Mouse (Mus musculus) E14TG2a.4 (cell line): ENCODE measurements at regions not wholly inside any gene's neighbourhood (a gene's known extent, or its start where the extent isn't known, plus 50 kb on each side); places are given as distances from the start of the nearest gene placed in this dataset.

Experiments used
- H3K27me3 ChIP-seq: 2 replicates; pipeline ENCODE4 v1.6.1; 2014; ENCODE audit warnings: low read length, control low read depth; ENCODE audit not compliant: insufficient read depth
- H3K36me3 ChIP-seq: 2 replicates; pipeline ENCODE4 v1.6.1; 2014; ENCODE audit warnings: low read length, control low read depth; ENCODE audit not compliant: insufficient read depth
- H3K4me1 ChIP-seq: replicated peaks from 2 replicates; pipeline ENCODE4 v1.6.1; 2014; ENCODE audit warnings: low read depth, low read length, control low read depth
- H3K4me3 ChIP-seq: replicated peaks from 2 replicates; pipeline ENCODE4 v1.5.1; 2014; ENCODE audit warnings: mild to moderate bottlenecking, low read length
- H3K9me3 ChIP-seq: 2 replicates; pipeline ENCODE4 v1.6.1; 2014; ENCODE audit warnings: low read length, control low read depth
- CTCF ChIP-seq: conservative IDR thresholded peaks from 2 replicates; pipeline ENCODE4 v1.5.1; 2014; ENCODE audit warnings: low read length
- NANOG ChIP-seq: IDR thresholded peaks from 2 replicates; pipeline ENCODE4 v1.6.1; 2014; ENCODE audit warnings: borderline replicate concordance, low read length, mixed read lengths
- POU5F1 ChIP-seq: IDR thresholded peaks from 2 replicates; pipeline ENCODE4 v1.6.1; 2014; ENCODE audit warnings: low read length, borderline replicate concordance

GRCm38 (mm10) chr16:63468851-63469250 lies 395.1 kb downstream of the Epha3 start:
- H3K27me3 ChIP-seq, result no peaks in the 10 kb centered on the region
- TF ChIP-seq CTCF (no peak), NANOG (no peak), POU5F1 (no peak)
- H3K4me3 ChIP-seq, result no peak overlapping the region
- no peaks in the 10 kb centered on the region for H3K9me3 ChIP-seq
- H3K4me1 ChIP-seq, result peaks cover 5% of the 10 kb centered on the region; the same call in 1 of the 2 replicates
- no peaks in the 10 kb centered on the region for H3K36me3 ChIP-seq
